Mouse (Mus musculus) lung, postnatal 0 days (tissue): ENCODE data around the gene Prss46. TPM values are rescaled to one million over a fixed set of nuclear protein-coding genes. Genes with fewer than 3 reads are reported as not detected.

Experiments
- ATAC-seq: fragments of 200-750 bp; cut with Nextera tagmentation; 2 replicates; pipeline ENCODE4 v1.8.0; 2017; ENCODE audit warnings: moderate library complexity
- DNase-seq: peaks from one replicate; pipeline ENCODE4 v3.0.0-alpha.2; 2016; ENCODE audit warnings: low spot score
- H3K27ac ChIP-seq: fragments of 300-500 bp; sonication (generic); 2 replicates; pipeline ENCODE4 v1.5.1; 2014; ENCODE audit warnings: antibody characterized with exemption, mild to moderate bottlenecking, low read length, mixed read lengths
- H3K27me3 ChIP-seq: fragments of 300-500 bp; sonication (generic); replicated peaks from 2 replicates; pipeline ENCODE4 v1.6.1; 2014; ENCODE audit warnings: low read length, mixed read lengths; ENCODE audit not compliant: insufficient read depth
- H3K36me3 ChIP-seq: fragments of 300-500 bp; sonication (generic); 2 replicates; pipeline ENCODE4 v1.6.1; 2014; ENCODE audit warnings: low read length, mixed read lengths; ENCODE audit not compliant: insufficient read depth
- H3K4me1 ChIP-seq: fragments of 300-500 bp; sonication (generic); 2 replicates; pipeline ENCODE4 v1.6.1; 2014; ENCODE audit warnings: antibody characterized with exemption, low read depth, low read length, mixed read lengths; ENCODE audit not compliant: insufficient read depth
- H3K4me2 ChIP-seq: fragments of 300-500 bp; sonication (generic); replicated peaks from 2 replicates; pipeline ENCODE4 v1.6.1; 2014; ENCODE audit warnings: low read depth, mild to moderate bottlenecking, low read length, moderate library complexity, mixed read lengths
- H3K4me3 ChIP-seq: fragments of 300-500 bp; sonication (generic); 2 replicates; pipeline ENCODE4 v1.5.1; 2014; ENCODE audit warnings: low read depth, low read length
- H3K9ac ChIP-seq: fragments of 300-500 bp; sonication (generic); replicated peaks from 2 replicates; pipeline ENCODE4 v1.6.1; 2014; ENCODE audit warnings: low read depth, mild to moderate bottlenecking
- H3K9me3 ChIP-seq: fragments of 300-500 bp; sonication (generic); 2 replicates; pipeline ENCODE4 v1.6.1; 2016; ENCODE audit warnings: low read length, mixed read lengths
- CTCF ChIP-seq: IDR thresholded peaks from 2 replicates; pipeline ENCODE4 v1.5.1; 2016; ENCODE audit warnings: antibody characterized with exemption, mild to moderate bottlenecking
- EP300 ChIP-seq: IDR thresholded peaks from 2 replicates; pipeline ENCODE4 v1.6.1; 2016; ENCODE audit warnings: antibody characterized with exemption, mild to moderate bottlenecking, control low read depth
- WGBS: fragments of 180-500 bp; shearing (Covaris S2); extraction: QIAGEN DNeasy Blood & Tissue Kit; methylation state at CpG from one replicate; pipeline ENCODE4 v1.1.7; 2014; 5-methylcytosine and 5-hydroxymethylcytosine counted together
- polyA plus RNA-seq: library from polyadenylated mRNA; unstranded; fragments of >200 nt; fragmentation: Nextera tagmentation; extraction: Ambion mirVana; gene quantifications from 2 replicates; pipeline ENCODE4 v1.2.1, GENCODE M21; 2015

The Prss46 gene
- polyA plus RNA-seq, 1 experiment from 2014 or later: not detected

GRCm38 (mm10) chr9:110891077-110891828 is 46.9 kb downstream of the Prss46 start:
- H3K4me2 ChIP-seq: no peak overlapping the region
- peaks cover 12% of the 10 kb centered on the region; the same call in 1 of the 2 replicates for H3K36me3 ChIP-seq
- no peak overlapping the region for H3K9ac ChIP-seq
- TF ChIP-seq CTCF (no peak), EP300 (0 out of 2 replicates have a peak, but pooled peaks have one; percentile 18)
- H3K4me3 ChIP-seq: no peak overlapping the region
- no peaks in the 10 kb centered on the region for H3K9me3 ChIP-seq
- DNase-seq: peak; percentile 42
- WGBS: 64% methylated on average over 12 of the region's 12 CpGs
- peak; percentile 56 for ATAC-seq
- H3K27ac ChIP-seq: no peak overlapping the region
- no peaks in the 10 kb centered on the region; the same call in 1 of the 2 replicates for H3K4me1 ChIP-seq
- no peaks in the 10 kb centered on the region for H3K27me3 ChIP-seq

- Histone ChIP-seq H3K9me3 (no peaks in the 10 kb centered on the region), H3K4me1 (no peaks in the 10 kb centered on the region; the same call in 1 of the 2 replicates), H3K36me3 (peaks cover 12% of the 10 kb centered on the region; the same call in 1 of the 2 replicates), H3K4me3 (no peak overlapping the region), H3K27ac (no peak overlapping the region), H3K27me3 (no peaks in the 10 kb centered on the region), H3K9ac (no peak overlapping the region), H3K4me2 (no peak overlapping the region)
- WGBS: 76% methylated on average over 3 of the region's 3 CpGs
- TF ChIP-seq CTCF (no peak), EP300 (no peak)
- no peak for ATAC-seq
- no peak for DNase-seq
Observed at GRCm38 (mm10) chr9:110892552-110892951, 48.2 kb downstream of the Prss46 start.

GRCm38 (mm10) chr9:110893429-110893828 is 49.1 kb downstream of the Prss46 start:
- 62% methylated on average over 10 of the region's 10 CpGs for WGBS
- no peaks in the 10 kb centered on the region for H3K9me3 ChIP-seq
- no peak for ATAC-seq

GRCm38 (mm10) chr9:110895507-110895906 is 51.2 kb downstream of the Prss46 start:
- TF ChIP-seq CTCF (peak; percentile 17; the same call in 1 of the 2 replicates), EP300 (no peak)
- Histone ChIP-seq H3K4me1 (no peaks in the 10 kb centered on the region; the same call in 1 of the 2 replicates), H3K4me2 (no peak overlapping the region), H3K27ac (no peak overlapping the region), H3K36me3 (peaks cover 8% of the 10 kb centered on the region; the same call in 1 of the 2 replicates), H3K4me3 (no peak overlapping the region), H3K27me3 (no peaks in the 10 kb centered on the region), H3K9ac (no peak overlapping the region), H3K9me3 (no peaks in the 10 kb centered on the region)
- ATAC-seq (no peak), DNase-seq (no peak)
- WGBS: 54% methylated on average over 5 of the region's 5 CpGs

More at GRCm38 (mm10) chr9:110893429-110893828, 49.1 kb downstream of the Prss46 start:
- TF ChIP-seq EP300: no peak
- TF ChIP-seq CTCF: no peak
- no peak for DNase-seq
- no peaks in the 10 kb centered on the region for H3K27me3 ChIP-seq
- no peak overlapping the region for H3K27ac ChIP-seq
- no peaks in the 10 kb centered on the region; the same call in 1 of the 2 replicates for H3K4me1 ChIP-seq
- no peak overlapping the region for H3K4me3 ChIP-seq
- no peak overlapping the region for H3K9ac ChIP-seq
- no peak overlapping the region for H3K4me2 ChIP-seq
- H3K36me3 ChIP-seq: peaks cover 12% of the 10 kb centered on the region; the same call in 1 of the 2 replicates

GRCm38 (mm10) chr9:110895994-110896393 is 51.7 kb downstream of the Prss46 start:
- Histone ChIP-seq H3K27ac (no peak overlapping the region), H3K27me3 (no peaks in the 10 kb centered on the region), H3K9ac (no peak overlapping the region), H3K4me3 (no peak overlapping the region), H3K4me1 (no peaks in the 10 kb centered on the region; the same call in 1 of the 2 replicates), H3K4me2 (no peak overlapping the region), H3K9me3 (no peaks in the 10 kb centered on the region), H3K36me3 (0 out of 2 replicates have a peak, but pooled peaks cover 4% of the 10 kb centered on the region)
- DNase-seq (no peak), ATAC-seq (no peak)
- WGBS: 40% methylated on average over 7 of the region's 7 CpGs
- TF ChIP-seq CTCF (no peak), EP300 (no peak)

GRCm38 (mm10) chr9:110896595-110896994 is 52.3 kb downstream of the Prss46 start:
- Histone ChIP-seq H3K4me2 (no peak overlapping the region), H3K27me3 (no peaks in the 10 kb centered on the region), H3K9me3 (no peaks in the 10 kb centered on the region), H3K4me3 (no peak overlapping the region), H3K36me3 (0 out of 2 replicates have a peak, but pooled peaks cover 4% of the 10 kb centered on the region), H3K4me1 (no peaks in the 10 kb centered on the region), H3K27ac (no peak overlapping the region), H3K9ac (no peak overlapping the region)
- ATAC-seq (peak; percentile 8; the same call in 1 of the 2 replicates), DNase-seq (peak; percentile 31)
- WGBS: 15% methylated on average over 6 of the region's 6 CpGs
- no peak for TF ChIP-seq EP300
- TF ChIP-seq CTCF: no peak
